Mouse (Mus musculus): ENCODE data around the gene Phf11c.

DNA sequence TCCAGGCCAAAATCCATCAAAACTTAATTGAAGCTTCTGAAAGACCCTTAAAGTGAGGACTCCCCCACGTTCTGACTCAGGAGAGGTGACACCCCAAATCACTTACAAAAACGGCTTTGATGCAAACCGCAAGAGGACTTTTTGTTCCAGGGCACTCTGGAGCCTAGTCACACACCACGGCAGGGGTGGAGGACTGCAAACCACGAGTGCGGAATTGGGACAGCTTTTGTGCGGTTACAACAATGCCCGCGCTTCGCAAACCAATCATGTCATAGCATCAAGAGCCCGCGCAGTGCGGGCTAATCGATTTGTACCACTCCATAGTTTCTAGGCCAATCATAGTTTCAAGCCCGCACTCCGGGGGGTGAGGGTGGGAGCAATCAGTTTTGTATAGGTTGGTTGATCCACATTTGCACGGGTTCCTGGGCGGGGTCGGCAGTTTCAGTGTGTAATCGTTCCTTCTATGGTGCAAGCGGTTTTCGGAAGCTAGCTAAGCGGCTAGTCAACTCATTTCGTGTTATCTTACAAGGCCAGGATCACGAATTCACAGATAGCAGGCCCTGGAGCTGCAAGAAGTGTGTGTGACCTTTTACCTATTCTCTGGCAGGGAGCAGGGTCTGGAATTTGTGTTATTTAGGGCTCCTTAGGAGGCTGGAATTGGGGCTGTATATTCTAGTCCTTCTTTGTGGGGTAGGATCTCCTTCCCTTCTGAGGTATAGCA lies 24.7 kb downstream of the Phf11c start:
- TF ChIP-seq POLR2A (IDR thresholded peaks at IDR 0.05; ENCODE audit: insufficient read depth, low read depth, low read length) (no peak), CTCF (IDR thresholded peaks at IDR 0.05; ENCODE audit: insufficient read depth, low read depth, low read length) (no peak)
